Mouse (Mus musculus) liver, embryonic 16.5 days (tissue): ENCODE results near the gene Zfp362. TPM values are rescaled to one million over a fixed set of nuclear protein-coding genes. Genes with fewer than 3 reads are reported as not detected.
A peak's percentile ranks its signal among the peaks of the same experiment; 100 is the strongest.

Source experiments
- ATAC-seq: fragments of 200-750 bp; cut with Nextera tagmentation; 2 replicates; pipeline ENCODE4 v1.8.0; 2017; ENCODE audit warnings: low read depth, mild to moderate bottlenecking, moderate number of reproducible peaks, moderate library complexity
- H3K27ac ChIP-seq: fragments of 300-500 bp; sonication (generic); 2 replicates; pipeline ENCODE4 v1.5.1; 2014; ENCODE audit warnings: mild to moderate bottlenecking, low read length
- H3K27me3 ChIP-seq: fragments of 300-500 bp; sonication (generic); 2 replicates; pipeline ENCODE4 v1.6.1; 2014; ENCODE audit warnings: low read depth, low read length, mixed read lengths; ENCODE audit not compliant: control insufficient read depth, insufficient read depth
- H3K36me3 ChIP-seq: fragments of 300-500 bp; sonication (generic); 2 replicates; pipeline ENCODE4 v1.6.1; 2014; ENCODE audit warnings: mild to moderate bottlenecking; ENCODE audit not compliant: control insufficient read depth, insufficient read depth
- H3K4me1 ChIP-seq: fragments of 300-500 bp; sonication (generic); 2 replicates; pipeline ENCODE4 v1.6.1; 2014; ENCODE audit warnings: low read depth, low read length, mixed read lengths; ENCODE audit not compliant: control insufficient read depth
- H3K4me2 ChIP-seq: fragments of 300-500 bp; sonication (generic); 2 replicates; pipeline ENCODE4 v1.6.1; 2014; ENCODE audit warnings: low read depth, low read length, mixed read lengths
- H3K4me3 ChIP-seq: fragments of 300-500 bp; sonication (generic); 2 replicates; pipeline ENCODE4 v1.5.1; 2014; ENCODE audit warnings: low read depth, mild to moderate bottlenecking, low read length
- H3K9ac ChIP-seq: fragments of 300-500 bp; sonication (generic); 2 replicates; pipeline ENCODE4 v1.6.1; 2014; ENCODE audit warnings: low read depth, low read length
- H3K9me3 ChIP-seq: fragments of 300-500 bp; sonication (generic); replicated peaks from 2 replicates; pipeline ENCODE4 v1.6.1; 2016; ENCODE audit warnings: low read length; ENCODE audit not compliant: control insufficient read depth
- whole genome bisulfite sequencing: fragments of 180-500 bp; shearing (Covaris S2); extraction: QIAGEN DNeasy Blood & Tissue Kit; methylation state at CpG from one replicate; pipeline ENCODE4 v1.1.7; 2014; ENCODE audit not compliant: insufficient replicate concordance; 5-methylcytosine and 5-hydroxymethylcytosine counted together
- polyA plus RNA-seq: library from polyadenylated mRNA; unstranded; fragments of >200 nt; fragmentation: Nextera tagmentation; extraction: Ambion mirVana; gene quantifications from 2 replicates; pipeline ENCODE4 v1.2.1, GENCODE M21; 2015

Gene Zfp362
- polyA plus RNA-seq, 1 experiment from 2014 or later = 5.2 TPM

DNA sequence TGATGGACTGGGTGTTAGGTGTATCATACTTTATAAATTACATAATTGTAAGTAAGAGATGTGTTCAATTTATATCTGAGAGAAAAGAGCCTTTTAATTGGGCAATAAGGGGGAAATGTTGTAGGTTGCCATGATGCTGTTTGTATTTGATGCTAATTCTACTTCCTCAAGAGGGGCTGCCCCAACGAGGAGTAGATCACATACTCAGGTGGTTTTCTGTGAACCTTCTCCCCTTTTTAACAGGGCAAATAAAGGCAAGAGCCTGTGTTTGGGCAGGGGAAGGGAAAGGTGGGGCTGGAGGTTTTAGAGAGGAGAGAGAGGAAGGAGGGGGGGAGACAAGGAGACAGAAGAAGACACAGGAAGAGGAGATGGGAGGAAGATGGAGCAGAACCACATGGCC, 65.0 kb downstream of the Zfp362 start:
- ATAC-seq = no peak
- Histone ChIP-seq H3K4me2 (no peak overlapping the region), H3K9ac (no peak overlapping the region), H3K27ac (no peak overlapping the region), H3K36me3 (peaks cover 9% of the 10 kb centered on the region), H3K9me3 (no peaks in the 10 kb centered on the region), H3K4me1 (peaks cover 6% of the 10 kb centered on the region; the same call in 1 of the 2 replicates), H3K27me3 (no peaks in the 10 kb centered on the region), H3K4me3 (no peak overlapping the region)
- WGBS = 27% methylated on average over 1 of the region's 1 CpGs

DNA sequence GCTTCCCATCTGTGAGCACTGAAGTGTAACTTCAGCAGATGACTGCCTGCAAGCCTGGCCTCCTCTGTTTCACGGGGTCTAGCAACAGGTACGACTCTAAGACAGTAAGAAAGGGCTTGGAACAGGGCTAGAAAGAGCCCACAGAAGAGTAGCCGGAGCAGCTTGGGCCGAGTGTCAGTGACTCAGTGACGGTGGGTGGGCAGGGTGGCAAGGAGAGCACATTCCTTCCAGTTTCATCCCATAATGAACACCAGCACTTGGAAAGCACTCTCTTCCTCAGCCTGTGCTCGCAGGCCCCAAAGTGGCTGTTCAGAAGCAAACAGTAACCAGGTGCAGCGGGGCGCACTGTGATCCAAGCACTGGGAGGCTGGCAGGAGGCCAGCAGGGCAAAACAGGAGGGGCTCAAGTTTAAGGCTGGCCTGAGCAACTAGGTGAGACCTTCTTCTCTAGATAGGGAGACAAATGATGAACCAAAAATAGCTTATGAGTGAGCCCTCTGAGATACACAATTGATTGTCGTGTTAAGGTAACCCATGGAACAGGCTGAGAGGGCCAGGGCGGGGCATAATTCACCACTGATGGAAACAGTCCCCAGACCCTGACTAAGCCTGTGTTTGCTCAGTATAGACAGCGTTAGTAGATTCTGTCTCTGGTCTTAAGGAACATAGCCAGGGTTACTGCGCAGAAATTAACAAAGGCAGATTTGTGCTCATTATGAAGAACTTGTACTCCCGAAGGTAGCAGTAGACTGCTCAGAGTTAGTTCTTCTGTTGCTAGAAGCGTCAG, 67.8 kb downstream of the Zfp362 start:
- Histone ChIP-seq H3K4me1 (peaks cover 29% of the 10 kb centered on the region), H3K4me3 (no peak overlapping the region), H3K9me3 (no peaks in the 10 kb centered on the region), H3K4me2 (no peak overlapping the region), H3K36me3 (no peaks in the 10 kb centered on the region), H3K9ac (no peak overlapping the region), H3K27ac (no peak overlapping the region), H3K27me3 (no peaks in the 10 kb centered on the region)
- no peak for ATAC-seq
- 82% methylated on average over 14 of the region's 14 CpGs for WGBS

DNA sequence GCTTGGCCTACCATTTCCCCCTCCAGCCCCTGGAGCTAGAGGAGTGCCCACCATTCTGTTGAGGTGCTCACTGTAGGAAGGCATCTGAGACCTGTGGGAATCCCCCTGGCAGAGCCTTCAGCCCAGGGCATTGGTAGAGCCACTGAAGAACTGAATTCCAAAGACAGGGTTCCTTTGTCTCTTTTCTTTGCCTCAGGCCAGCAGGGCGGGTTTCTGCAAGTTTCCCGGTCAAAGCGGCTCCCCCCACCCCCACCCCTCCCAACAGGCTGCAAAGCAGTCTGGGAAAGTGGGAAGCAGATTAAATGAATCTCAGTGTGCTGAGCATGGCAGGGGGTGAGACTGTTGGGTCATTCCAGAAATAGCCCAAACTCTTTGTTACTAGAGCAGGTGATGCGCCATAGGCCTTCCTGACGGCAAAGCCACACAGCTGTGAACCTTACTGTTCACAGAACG, 68.7 kb downstream of the Zfp362 start:
- Histone ChIP-seq H3K36me3 (no peaks in the 10 kb centered on the region), H3K4me1 (peaks cover 29% of the 10 kb centered on the region), H3K4me3 (no peak overlapping the region), H3K27ac (no peak overlapping the region), H3K27me3 (no peaks in the 10 kb centered on the region), H3K9ac (no peak overlapping the region), H3K9me3 (no peaks in the 10 kb centered on the region), H3K4me2 (no peak overlapping the region)
- no peak for ATAC-seq
- WGBS = 72% methylated on average over 6 of the region's 6 CpGs

DNA sequence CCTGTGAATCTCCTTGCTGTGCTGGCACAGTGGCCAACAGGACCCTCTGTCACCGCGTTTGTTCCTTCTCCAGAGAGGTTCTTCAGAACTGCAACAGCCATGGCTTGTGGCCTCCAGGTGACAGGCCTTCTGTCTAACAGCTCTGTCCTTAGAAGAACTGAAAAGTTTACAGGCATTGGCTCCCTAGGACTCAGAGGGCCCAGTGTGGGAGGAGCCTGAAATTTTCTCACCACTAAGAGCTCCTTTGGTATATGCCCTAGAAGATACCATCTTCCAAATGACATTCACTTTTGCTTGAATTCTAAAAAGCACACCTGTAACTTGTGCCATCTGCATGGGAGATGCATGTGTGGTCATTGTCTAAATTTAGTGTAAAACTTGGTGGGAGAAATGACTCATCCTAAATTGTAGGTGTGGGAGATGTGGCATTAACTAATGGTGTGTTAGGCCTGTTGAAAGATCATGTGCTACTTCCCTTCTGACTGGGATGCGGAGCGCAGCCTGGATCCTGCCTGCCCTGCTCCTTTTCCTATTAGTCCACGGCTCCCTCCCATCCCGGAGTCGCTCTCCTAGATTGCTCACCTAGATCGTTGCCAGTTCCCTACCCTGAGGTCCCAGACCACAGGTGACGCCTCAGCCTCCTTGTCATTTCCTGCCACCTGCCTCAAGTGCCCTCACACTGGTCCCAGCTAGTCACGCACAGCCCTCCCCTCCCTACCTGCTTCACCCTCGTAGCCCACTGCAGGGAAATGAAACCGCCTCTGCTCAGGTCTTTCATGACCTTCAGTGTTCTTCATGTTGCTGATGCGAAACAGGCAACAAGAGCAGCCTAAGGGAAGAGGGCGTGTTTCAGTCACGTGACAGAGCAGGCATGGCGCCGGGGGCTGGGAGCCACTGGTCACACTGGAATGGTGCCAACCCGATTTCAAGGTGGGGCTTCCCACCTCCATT, 70.8 kb downstream of the Zfp362 start:
- Histone ChIP-seq H3K4me2 (no peak overlapping the region), H3K36me3 (0 out of 2 replicates have a peak, but pooled peaks cover 3% of the 10 kb centered on the region), H3K27me3 (no peaks in the 10 kb centered on the region), H3K9me3 (no peaks in the 10 kb centered on the region), H3K9ac (no peak overlapping the region), H3K4me3 (no peak overlapping the region), H3K27ac (peak overlapping the region; percentile 10; the same call in 1 of the 2 replicates), H3K4me1 (peaks cover 35% of the 10 kb centered on the region)
- WGBS = 72% methylated on average over 18 of the region's 18 CpGs
- ATAC-seq = no peak

DNA sequence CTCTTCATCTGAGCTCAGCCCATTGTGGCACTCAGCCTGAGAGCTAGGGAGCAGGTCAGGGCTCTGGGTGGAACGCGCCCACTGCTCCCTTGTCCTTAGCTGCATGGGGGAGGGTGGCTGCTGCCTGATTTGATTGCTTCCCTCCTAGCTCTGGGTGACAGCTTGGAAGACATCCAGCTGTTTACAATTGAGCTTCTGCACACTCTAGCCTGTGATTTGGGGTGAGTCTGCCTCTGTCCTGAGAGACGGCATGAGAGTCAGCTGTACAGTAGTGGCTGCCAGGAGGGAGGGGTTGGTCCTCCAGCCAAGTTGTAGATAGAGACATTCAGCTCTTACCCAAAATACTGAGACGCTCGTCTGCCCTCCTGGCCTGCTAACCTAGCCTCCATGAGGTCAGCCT, 71.6 kb downstream of the Zfp362 start:
- Histone ChIP-seq H3K9ac (no peak overlapping the region), H3K27ac (peak overlapping the region; percentile 53), H3K4me1 (peaks cover 43% of the 10 kb centered on the region), H3K27me3 (no peaks in the 10 kb centered on the region), H3K36me3 (0 out of 2 replicates have a peak, but pooled peaks cover 3% of the 10 kb centered on the region), H3K4me3 (no peak overlapping the region), H3K4me2 (no peak overlapping the region), H3K9me3 (no peaks in the 10 kb centered on the region)
- ATAC-seq = peak; percentile 88
- WGBS = 56% methylated on average over 5 of the region's 5 CpGs

DNA sequence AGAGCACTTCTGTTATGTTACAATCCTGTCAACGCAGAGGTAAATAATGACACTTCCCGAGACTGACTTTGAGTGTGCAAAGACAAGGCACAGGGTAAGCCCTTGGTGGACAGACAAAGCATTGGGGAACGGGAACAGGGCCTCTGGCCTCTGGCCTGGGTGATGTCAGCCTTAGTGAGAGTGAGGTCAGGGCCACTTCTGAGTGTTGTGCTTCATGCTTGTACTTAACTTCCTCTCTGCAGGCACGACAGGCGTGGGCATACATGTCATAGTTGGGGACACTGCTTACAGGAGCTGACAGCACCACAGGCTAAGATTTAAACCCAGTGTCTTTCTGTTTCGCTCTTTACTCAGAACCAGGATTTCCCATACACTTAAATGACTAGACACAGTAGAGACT, 72.3 kb downstream of the Zfp362 start:
- ATAC-seq = no peak
- Histone ChIP-seq H3K4me2 (no peak overlapping the region), H3K9ac (no peak overlapping the region), H3K27me3 (no peaks in the 10 kb centered on the region), H3K4me1 (peaks cover 50% of the 10 kb centered on the region), H3K9me3 (no peaks in the 10 kb centered on the region), H3K4me3 (no peak overlapping the region), H3K36me3 (0 out of 2 replicates have a peak, but pooled peaks cover 3% of the 10 kb centered on the region), H3K27ac (peak overlapping the region; percentile 53)
- 49% methylated on average over 6 of the region's 6 CpGs for WGBS

DNA sequence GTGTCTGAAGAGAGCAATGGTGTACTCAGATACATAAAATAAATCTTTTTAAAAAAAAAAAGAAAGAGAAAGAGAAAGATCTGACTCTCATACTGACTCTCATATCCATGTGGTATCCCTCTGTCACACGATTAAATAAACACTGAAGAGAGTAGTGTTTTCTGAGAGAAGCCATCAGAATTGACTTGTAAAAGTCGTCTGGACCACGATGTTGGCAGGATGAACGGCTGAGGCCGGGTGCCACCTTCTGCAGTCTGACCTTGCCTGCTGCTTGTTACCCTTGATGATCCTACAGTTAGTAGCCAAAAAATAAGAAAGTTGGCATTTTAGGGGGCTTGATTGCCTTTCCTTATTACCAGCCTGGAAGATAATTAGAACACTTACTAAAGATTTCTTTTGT, 73.1 kb downstream of the Zfp362 start:
- peaks cover 52% of the 10 kb centered on the region for H3K4me1 ChIP-seq
- H3K36me3 ChIP-seq = 0 out of 2 replicates have a peak, but pooled peaks cover 3% of the 10 kb centered on the region
- WGBS = 47% methylated on average over 5 of the region's 5 CpGs
- no peak for ATAC-seq
- no peak overlapping the region for H3K4me2 ChIP-seq
- no peak overlapping the region for H3K27ac ChIP-seq
- no peaks in the 10 kb centered on the region for H3K9me3 ChIP-seq
- no peak overlapping the region for H3K9ac ChIP-seq
- H3K27me3 ChIP-seq = no peaks in the 10 kb centered on the region
- no peak overlapping the region for H3K4me3 ChIP-seq

DNA sequence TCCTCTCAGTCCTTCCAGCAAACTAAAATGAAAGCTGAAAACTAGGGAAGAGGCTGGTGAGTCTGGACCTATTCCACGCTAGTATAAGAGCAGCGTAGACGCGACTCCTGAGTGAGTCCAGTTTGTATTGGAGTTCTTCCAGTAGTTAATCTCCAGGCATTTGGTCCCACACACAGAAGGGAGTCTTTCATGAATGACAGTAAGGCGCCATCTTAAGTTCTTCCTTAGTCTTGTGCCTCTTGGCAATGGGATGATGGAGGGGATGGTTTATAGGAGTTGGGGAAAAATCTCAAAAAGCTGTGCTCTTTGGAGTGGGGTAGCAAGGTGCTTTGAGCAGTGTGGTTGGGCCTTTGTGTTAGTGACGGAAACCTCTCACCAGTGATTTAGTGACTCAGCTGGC, 75.6 kb downstream of the Zfp362 start:
- peaks cover 51% of the 10 kb centered on the region for H3K4me1 ChIP-seq
- H3K4me3 ChIP-seq = no peak overlapping the region
- 82% methylated on average over 6 of the region's 6 CpGs for WGBS
- H3K4me2 ChIP-seq = peak overlapping the region; percentile 92
- ATAC-seq = no peak
- H3K27me3 ChIP-seq = no peaks in the 10 kb centered on the region
- no peak overlapping the region for H3K27ac ChIP-seq
- H3K9ac ChIP-seq = no peak overlapping the region
- H3K36me3 ChIP-seq = 0 out of 2 replicates have a peak, but pooled peaks cover 3% of the 10 kb centered on the region
- H3K9me3 ChIP-seq = no peaks in the 10 kb centered on the region
